Mouse (Mus musculus): ENCODE measurements around the gene Cox5b. TPM values are rescaled to one million over a fixed set of nuclear protein-coding genes. Genes with fewer than 3 reads are reported as not detected.

Gene Cox5b
- polyA plus RNA-seq, 1 experiment: 450 TPM

DNA sequence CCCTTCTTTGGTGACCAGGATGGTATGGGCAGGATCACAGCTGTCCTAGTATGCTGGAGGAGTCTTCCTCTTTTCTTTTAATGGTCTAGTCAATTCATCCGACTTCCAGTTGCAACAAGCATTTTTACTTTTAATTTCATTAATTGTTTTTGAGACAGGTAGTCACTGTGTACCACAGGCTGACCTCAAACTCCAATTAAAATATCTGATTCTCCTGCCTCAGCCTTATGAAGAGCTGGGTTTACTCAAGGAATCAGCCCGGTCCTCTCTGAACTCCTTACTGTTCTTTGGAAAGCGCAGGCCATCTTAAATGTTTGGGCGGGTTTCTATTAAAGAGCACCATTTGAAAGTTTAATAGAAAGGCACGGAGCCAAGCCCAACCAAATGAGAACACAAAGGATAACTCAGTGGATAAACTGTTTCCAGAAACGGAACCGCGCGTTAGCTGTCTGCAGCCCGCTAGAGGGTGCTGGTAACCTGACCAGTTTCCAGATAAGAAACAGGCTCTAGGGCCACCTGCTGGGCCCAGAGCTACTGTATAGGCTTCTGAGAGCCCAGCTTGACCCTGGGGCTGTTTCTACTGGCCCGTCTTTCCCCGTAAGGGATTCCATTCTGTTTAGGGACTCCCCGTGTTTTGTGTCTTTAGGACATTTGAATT lies 7.3 kb upstream of the Cox5b start:
- peak; percentile 44 for DNase-seq (ENCODE audit: low spot score)

GRCm38 (mm10) chr1:36690671-36691235 lies 496 bp upstream of the Cox5b start:
- DNase-seq (ENCODE audit: low spot score): no peak

DNA sequence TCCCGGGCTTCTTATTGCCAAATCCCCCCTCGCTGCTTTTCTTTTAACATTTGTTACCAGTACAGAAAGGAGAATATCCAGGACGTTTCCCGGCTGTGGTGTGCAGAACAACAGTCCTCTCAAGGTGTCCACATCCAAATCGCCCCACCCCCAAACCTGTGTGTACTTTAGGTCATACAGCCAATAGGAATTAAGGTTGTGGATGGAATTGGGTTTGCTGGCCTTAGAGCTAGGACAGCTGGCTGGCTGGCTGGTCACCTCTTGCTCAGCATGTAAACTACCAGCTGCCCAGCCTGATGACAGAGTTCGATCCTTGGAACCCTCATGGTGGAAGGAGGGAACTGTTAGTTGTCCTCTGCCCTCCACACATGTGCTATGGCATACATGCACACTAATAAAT lies 3.6 kb downstream of the Cox5b start:
- no peak for DNase-seq (ENCODE audit: low spot score)

DNA sequence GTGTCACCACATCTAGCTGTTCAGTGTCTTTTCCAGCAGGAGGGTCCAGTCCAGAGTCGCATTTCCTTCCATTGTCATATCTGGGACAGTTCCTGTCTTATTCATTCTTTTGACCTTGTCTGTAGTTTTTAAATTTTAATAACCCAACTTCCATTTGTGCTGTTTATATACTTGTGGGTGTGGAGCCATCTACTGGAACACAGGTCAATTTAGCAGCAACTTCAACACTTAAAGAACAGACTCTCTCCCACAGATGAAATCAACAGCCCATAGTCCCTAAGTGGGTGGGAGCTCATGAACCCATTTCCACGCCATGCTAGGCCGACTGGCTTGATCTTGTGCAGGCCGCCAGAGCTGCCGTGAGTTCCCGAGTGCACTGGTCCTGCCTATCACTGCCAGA lies 5.2 kb downstream of the Cox5b start:
- no peak for DNase-seq (ENCODE audit: low spot score)

GRCm38 (mm10) chr1:36697030-36697429 lies 5.8 kb downstream of the Cox5b start:
- no peak for DNase-seq (ENCODE audit: low spot score)

- no peak for DNase-seq (ENCODE audit: low spot score)
These were observed 15.9 kb downstream of the Cox5b start for GRCm38 (mm10) chr1:36707166-36707565.

- DNase-seq (ENCODE audit: low spot score): no peak
These were observed 16.5 kb downstream of the Cox5b start for GRCm38 (mm10) chr1:36707797-36708196.

- no peak for DNase-seq (ENCODE audit: low spot score)
These were observed 17.4 kb downstream of the Cox5b start for GRCm38 (mm10) chr1:36708626-36709025.

DNA sequence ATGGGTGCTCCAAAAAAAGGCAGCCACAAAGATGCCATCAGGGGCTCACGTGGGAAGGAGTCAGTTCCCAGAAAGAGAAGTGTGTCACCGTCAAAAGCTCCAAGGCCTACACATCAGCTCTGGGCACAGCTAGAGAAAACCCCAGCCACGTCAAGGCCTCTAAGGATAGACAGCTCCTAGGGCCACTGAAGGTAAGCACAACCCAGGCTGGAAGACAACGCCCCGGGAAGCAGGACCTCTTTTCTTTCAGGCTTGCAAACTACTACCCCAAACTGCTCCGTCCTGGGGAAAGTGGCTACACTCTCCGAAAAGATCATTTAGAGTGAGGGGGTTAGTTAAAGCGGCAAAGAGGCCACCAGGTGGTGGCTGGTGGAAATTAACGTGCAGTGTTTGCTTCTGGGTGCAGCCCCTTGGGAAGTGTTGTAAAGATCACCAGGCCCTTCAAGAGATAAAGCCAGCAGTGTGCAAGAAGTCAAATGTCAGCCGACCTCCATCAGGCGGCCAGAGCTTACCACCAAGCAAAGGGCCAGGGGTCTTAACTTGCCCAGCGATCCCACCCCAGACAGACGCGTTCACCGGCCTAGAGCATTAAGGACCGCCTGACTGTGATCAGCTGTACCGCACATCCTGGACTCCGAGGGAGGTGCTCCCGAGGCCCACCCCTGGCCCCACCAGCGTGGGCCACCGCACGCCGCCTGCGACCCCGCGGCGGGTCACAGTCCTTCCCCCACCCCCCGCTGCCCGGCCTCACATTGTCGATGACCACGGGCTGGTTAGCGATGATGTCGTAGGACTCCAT lies 18.0 kb downstream of the Cox5b start:
- no peak for DNase-seq (ENCODE audit: low spot score)

GRCm38 (mm10) chr1:36709854-36710280 lies 18.6 kb downstream of the Cox5b start, which contains the start of gene 4933424G06Rik:
TSS of gene 4933424G06Rik (plus strand) at chr1:36710149.
- peak; percentile 94 for DNase-seq (ENCODE audit: low spot score)

- no peak for DNase-seq (ENCODE audit: low spot score)
These were observed 19.9 kb downstream of the Cox5b start for GRCm38 (mm10) chr1:36711104-36711503.

DNA sequence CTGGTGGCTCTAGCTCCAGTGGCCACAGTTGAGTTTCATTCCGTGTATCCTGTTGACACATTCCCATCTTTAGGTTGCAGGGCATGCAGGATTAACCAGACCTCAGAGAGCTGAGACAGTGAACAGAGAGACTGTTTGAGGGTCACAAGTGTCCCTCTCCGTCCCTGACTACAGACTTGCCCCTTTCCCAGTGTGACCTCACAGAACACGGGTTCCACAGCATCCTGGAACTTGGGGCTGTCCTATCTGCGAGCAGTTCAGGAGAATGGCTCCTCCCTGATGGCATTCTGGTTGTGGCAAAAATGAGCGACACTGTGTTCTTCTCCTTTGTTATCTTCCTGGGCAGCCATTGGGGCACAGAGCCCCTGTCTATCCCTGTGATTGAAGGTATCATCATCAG lies 23.1 kb downstream of the Cox5b start, which contains the start of gene Actr1b:
TSS of gene Actr1b (minus strand) at position 112 of the 400 bp plus-strand sequence.
- DNase-seq (ENCODE audit: low spot score): no peak

GRCm38 (mm10) chr1:36718786-36719185 lies 27.5 kb downstream of the Cox5b start:
- DNase-seq (ENCODE audit: low spot score): no peak

GRCm38 (mm10) chr1:36723146-36724056 lies 32.2 kb downstream of the Cox5b start:
- no peak for DNase-seq (ENCODE audit: low spot score)

DNA sequence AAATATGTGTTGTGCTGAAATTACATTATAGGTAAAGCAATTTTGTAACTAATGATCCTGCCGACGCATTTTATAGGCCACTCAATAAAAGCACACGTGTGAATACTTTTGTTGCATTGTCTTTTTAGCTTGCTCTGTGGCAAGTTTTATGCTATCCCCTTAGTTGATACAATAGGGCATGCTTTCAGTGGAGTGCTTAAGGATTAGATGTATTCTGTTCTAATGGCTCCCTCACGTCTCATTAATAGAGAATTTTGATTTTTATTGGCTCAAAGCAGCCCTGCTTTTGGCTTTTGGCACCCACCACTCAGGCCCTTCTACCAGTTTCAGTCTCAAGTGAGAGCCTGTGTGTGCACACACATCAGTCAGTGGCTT lies 32.8 kb downstream of the Cox5b start:
- DNase-seq (ENCODE audit: low spot score): no peak

GRCm38 (mm10) chr1:36737300-36737699 lies 46.1 kb downstream of the Cox5b start:
- DNase-seq (ENCODE audit: low spot score): peak; percentile 59

DNA sequence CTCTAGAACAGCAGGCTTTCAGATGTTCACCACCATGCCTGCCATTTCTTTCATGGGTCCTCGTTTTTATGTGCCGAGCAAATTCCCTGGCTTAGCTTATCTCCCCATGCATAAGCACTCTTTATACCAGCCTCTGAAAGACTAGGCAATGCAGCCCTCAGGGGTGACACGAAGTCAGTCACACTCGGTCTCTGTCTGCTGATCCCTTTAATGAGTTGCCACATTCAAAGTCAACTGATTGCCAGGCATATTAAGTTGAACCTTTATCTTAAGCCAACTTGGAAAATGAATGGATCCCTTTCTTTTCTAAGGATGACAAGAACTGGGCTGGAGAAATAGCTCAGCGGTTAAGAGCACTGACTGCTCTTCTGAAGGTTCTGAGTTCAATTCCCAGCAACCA lies 48.0 kb downstream of the Cox5b start:
- no peak for DNase-seq (ENCODE audit: low spot score)

DNA sequence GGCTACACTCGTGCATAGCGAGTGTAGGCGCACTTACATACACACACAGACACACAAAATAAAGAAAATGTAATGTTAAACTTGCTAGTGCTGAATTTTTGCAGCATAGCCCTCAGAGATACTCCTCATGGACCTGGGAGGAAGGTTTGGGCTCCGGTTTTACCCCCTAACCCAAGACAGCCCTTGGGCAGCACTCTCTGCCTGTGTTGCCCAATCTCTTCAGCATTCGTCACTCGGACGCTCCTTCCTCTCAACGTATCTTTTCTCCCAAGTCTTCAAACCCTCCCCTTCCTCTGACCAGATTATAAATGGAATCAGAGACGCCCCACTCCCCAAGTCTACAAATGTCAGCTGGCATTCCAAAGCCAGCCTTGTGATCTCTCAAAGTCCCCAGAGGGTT lies 51.8 kb downstream of the Cox5b start:
- no peak for DNase-seq (ENCODE audit: low spot score)

All from urinary bladder, adult 2 months (tissue).